In the genomic region with DNA sequence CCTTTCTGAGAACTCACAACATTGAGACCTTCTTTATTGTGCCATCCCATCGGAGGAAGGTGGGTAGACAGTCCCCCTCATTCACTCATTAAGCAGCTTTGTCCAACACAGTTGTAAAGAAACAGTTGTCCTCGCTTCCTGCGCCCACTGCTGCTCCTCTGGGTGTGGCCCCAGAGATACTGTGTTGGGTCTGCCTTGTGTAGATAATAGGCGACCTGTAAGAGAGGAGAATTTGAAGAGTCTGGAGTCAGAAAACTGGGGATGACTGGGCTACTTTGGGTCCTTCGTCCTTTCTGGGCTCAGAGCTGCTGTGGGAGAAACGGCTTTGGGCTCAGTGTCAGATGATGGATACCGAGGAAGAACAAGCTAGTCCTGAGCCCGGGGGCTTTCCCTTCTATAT, we compare ENCODE assay signal across 29 mouse cellular contexts. TPM values are rescaled to one million over a fixed set of nuclear protein-coding genes. Genes with fewer than 3 reads are reported as not detected.
"Had no signal": no experiment of that assay in that cellular context is flagged by ENCODE, and none has a peak within 500 bp of the region (broad histone marks: within the 10 kb centered on the region; RNA-seq: fewer than 3 reads in every experiment).

No protein-coding gene starts in this region.

- H3K9ac ChIP-seq: kidney, embryonic 15.5 days; liver, embryonic 15.5 days; midbrain, embryonic 12.5 days; neural tube, embryonic 13.5 days; stomach, embryonic 15.5 days had no signal

- H3K4me1 ChIP-seq: midbrain, embryonic 12.5 days had no signal

- ATAC-seq: midbrain, embryonic 16.5 days had no signal

- H3K4me3 ChIP-seq: kidney, embryonic 15.5 days; left cerebral cortex, adult 2 months; liver, embryonic 15.5 days; midbrain, embryonic 12.5 days; myocyte; neural tube, embryonic 13.5 days; stomach, embryonic 15.5 days had no signal

- H3K27ac ChIP-seq: kidney, embryonic 15.5 days; left cerebral cortex, adult 2 months; liver, embryonic 15.5 days; midbrain, embryonic 12.5 days; neural tube, embryonic 13.5 days; stomach, embryonic 15.5 days had no signal

- H3K9me3 ChIP-seq: kidney, embryonic 15.5 days; liver, embryonic 15.5 days; midbrain, embryonic 12.5 days; neural tube, embryonic 13.5 days; stomach, embryonic 15.5 days had no signal

- DNase-seq: kidney, adult 8-10 months; kidney, postnatal 10 days; kidney, postnatal 36 days; layer of hippocampus, postnatal 36 days; lung, adult 2 months; lung, postnatal 14 days; lung, postnatal 4 days; retina, postnatal 1 day; right cerebral cortex, postnatal 25 days; spleen, adult 18-20 months; thymus, postnatal 25 days had no signal

- H3K27me3 ChIP-seq: kidney, embryonic 15.5 days; liver, embryonic 15.5 days; midbrain, embryonic 12.5 days; neural tube, embryonic 13.5 days; stomach, embryonic 15.5 days had no signal

- H3K4me2 ChIP-seq: kidney, embryonic 15.5 days; liver, embryonic 15.5 days; midbrain, embryonic 12.5 days; neural tube, embryonic 13.5 days; stomach, embryonic 15.5 days had no signal

- H3K36me3 ChIP-seq: kidney, embryonic 15.5 days; liver, embryonic 15.5 days; midbrain, embryonic 12.5 days; stomach, embryonic 15.5 days had no signal

RNA-seq across cellular contexts. Expression of a gene that starts 50.0 kb away (rescaled TPM):
- total RNA-seq: layer of hippocampus, adult 8-10 months; layer of hippocampus, postnatal 10 days; layer of hippocampus, postnatal 36 days; left cerebral cortex, adult 2 months; left cerebral cortex, postnatal 10 days; left cerebral cortex, postnatal 36 days; megakaryocyte progenitor cell, adult 5-6 weeks; megakaryocyte-erythroid progenitor cell, adult 5-6 weeks; monocyte, adult 5-6 weeks; neutrophil, adult 5-6 weeks had no signal
- polyA plus RNA-seq: kidney, embryonic 15.5 days; limb, embryonic 11.5 days; liver, embryonic 15.5 days; lung, adult 2 months; midbrain, embryonic 12.5 days; midbrain, embryonic 16.5 days; myocyte; neural tube, embryonic 13.5 days; stomach, embryonic 15.5 days; thymus, postnatal 0 days had no signal

RNA-seq across cellular contexts. Expression of a gene that starts 59.2 kb away (rescaled TPM):
- total RNA-seq: layer of hippocampus, adult 8-10 months; left cerebral cortex, adult 2 months; left cerebral cortex, postnatal 36 days; megakaryocyte progenitor cell, adult 5-6 weeks; megakaryocyte-erythroid progenitor cell, adult 5-6 weeks; monocyte, adult 5-6 weeks; neutrophil, adult 5-6 weeks had no signal
- polyA plus RNA-seq: myocyte had no signal
